Mouse (Mus musculus): ENCODE measurements at regions not wholly inside any gene's neighbourhood (a gene's known extent, or its start where the extent isn't known, plus 50 kb on each side); places are given as distances from the start of the nearest gene placed in this dataset.
"Not testable (repeated sequence)": the region's sequence is repeated elsewhere in the genome, so short reads cannot be mapped to it uniquely, and the experiment has no call there.

DNA sequence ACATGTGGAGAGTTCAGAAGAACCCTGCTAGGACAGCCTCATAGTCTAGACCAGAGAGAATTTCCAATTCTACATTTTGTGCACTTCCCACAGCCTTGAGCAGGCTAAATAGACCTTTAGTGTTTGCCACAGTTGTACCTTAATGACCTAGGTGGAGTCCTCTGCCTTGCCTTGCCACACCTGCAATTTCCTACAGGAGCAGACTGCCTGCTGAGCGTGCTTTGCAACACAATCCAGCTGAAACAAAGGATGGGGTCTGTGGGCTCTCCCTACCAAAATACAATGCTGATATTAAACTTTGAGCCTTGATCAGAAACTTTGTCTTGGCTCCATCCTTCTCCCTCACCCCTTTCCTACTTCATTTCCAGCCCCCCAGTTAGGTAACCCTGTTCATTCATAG, 326.0 kb upstream of the Snx7 start:
- no peak overlapping the region for H3K4me2 ChIP-seq (ENCODE audit: low read depth, low read length)
- no peak overlapping the region for H3K9ac ChIP-seq (replicated peaks; ENCODE audit: low read length)
- no peak overlapping the region for H3K4me3 ChIP-seq (ENCODE audit: low read depth, low read length)
- ATAC-seq (replicated peaks; ENCODE audit: insufficient number of reproducible peaks, low FRiP score, low TSS enrichment, low read depth) (no peak), DNase-seq (ENCODE audit: low spot score) (no peak)
- H3K36me3 ChIP-seq (replicated peaks; ENCODE audit: control insufficient read depth, insufficient read depth, low read depth, low read length) = no peaks in the 10 kb centered on the region
- no peaks in the 10 kb centered on the region for H3K27me3 ChIP-seq (ENCODE audit: control insufficient read depth, insufficient read depth, low read length)
- no peak overlapping the region for H3K27ac ChIP-seq (replicated peaks; ENCODE audit: low read depth, low read length)
- no peaks in the 10 kb centered on the region for H3K9me3 ChIP-seq (replicated peaks; ENCODE audit: control insufficient read depth, low read length)
- no peaks in the 10 kb centered on the region for H3K4me1 ChIP-seq (ENCODE audit: control insufficient read depth, insufficient read depth, low read length)
- WGBS = 15% methylated on average over 1 of the region's 1 CpGs

DNA sequence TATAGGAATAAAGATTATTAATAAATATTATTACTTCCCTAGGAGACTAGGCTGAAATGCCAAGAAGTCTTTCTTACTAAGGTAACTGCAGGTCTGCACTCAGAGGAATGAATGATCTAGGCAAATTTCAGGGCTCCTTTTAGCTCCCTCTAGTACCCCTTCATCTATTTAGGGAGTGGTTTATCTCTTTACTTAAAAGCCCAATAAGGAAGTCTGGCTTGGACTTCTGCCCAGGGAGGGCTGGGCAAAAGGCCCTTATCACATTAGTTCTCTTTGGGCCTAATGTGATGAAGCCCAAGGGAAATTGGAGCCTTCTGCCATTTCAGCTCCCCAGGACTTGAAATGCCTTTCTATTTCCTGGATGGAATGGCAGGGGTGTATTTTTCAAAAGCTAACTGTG, 320.6 kb upstream of the Snx7 start:
- Histone ChIP-seq H3K4me1 (ENCODE audit: control insufficient read depth, insufficient read depth, low read length) (no peaks in the 10 kb centered on the region), H3K27ac (replicated peaks; ENCODE audit: low read depth, low read length) (no peak overlapping the region), H3K4me2 (ENCODE audit: low read depth, low read length) (no peak overlapping the region)

DNA sequence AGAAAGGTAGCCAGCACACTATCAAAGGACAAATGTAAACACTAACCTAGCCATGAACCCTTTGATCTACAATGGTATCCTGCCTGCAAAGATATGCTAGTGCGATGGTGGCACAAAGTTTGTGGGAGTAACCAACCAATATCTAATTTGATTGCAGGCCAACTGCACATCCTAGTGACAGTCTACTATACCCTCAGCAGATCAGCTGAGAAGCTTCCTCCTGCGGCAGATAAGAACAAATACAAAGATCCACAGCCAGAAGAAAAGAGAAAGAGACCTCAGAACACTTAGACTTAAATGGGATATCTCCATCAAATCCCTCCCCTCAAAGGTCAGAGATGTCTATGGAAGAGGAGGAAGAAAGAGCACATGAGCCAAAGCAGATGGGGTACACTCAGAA, 308.7 kb upstream of the Snx7 start:
- no peak overlapping the region for H3K9ac ChIP-seq (replicated peaks; ENCODE audit: low read length)
- no peaks in the 10 kb centered on the region for H3K36me3 ChIP-seq (replicated peaks; ENCODE audit: control insufficient read depth, insufficient read depth, low read depth, low read length)
- H3K27me3 ChIP-seq (ENCODE audit: control insufficient read depth, insufficient read depth, low read length) = no peaks in the 10 kb centered on the region
- ATAC-seq (replicated peaks; ENCODE audit: insufficient number of reproducible peaks, low FRiP score, low TSS enrichment, low read depth) (no peak), DNase-seq (ENCODE audit: low spot score) (no peak)
- no peak overlapping the region for H3K4me3 ChIP-seq (ENCODE audit: low read depth, low read length)
- H3K4me2 ChIP-seq (ENCODE audit: low read depth, low read length) = no peak overlapping the region
- no peak overlapping the region for H3K27ac ChIP-seq (replicated peaks; ENCODE audit: low read depth, low read length)
- H3K4me1 ChIP-seq (ENCODE audit: control insufficient read depth, insufficient read depth, low read length) = no peaks in the 10 kb centered on the region
- no peaks in the 10 kb centered on the region for H3K9me3 ChIP-seq (replicated peaks; ENCODE audit: control insufficient read depth, low read length)
- WGBS = 81% methylated on average over 2 of the region's 2 CpGs

More for the DNA sequence above, 320.6 kb upstream of the Snx7 start:
- H3K9ac ChIP-seq (replicated peaks; ENCODE audit: low read length) = no peak overlapping the region
- no peak for DNase-seq (ENCODE audit: low spot score)
- no peak overlapping the region for H3K4me3 ChIP-seq (ENCODE audit: low read depth, low read length)
- no peaks in the 10 kb centered on the region for H3K27me3 ChIP-seq (ENCODE audit: control insufficient read depth, insufficient read depth, low read length)
- no peaks in the 10 kb centered on the region for H3K36me3 ChIP-seq (replicated peaks; ENCODE audit: control insufficient read depth, insufficient read depth, low read depth, low read length)
- no peaks in the 10 kb centered on the region for H3K9me3 ChIP-seq (replicated peaks; ENCODE audit: control insufficient read depth, low read length)
- no peak for ATAC-seq (replicated peaks; ENCODE audit: insufficient number of reproducible peaks, low FRiP score, low TSS enrichment, low read depth)

DNA sequence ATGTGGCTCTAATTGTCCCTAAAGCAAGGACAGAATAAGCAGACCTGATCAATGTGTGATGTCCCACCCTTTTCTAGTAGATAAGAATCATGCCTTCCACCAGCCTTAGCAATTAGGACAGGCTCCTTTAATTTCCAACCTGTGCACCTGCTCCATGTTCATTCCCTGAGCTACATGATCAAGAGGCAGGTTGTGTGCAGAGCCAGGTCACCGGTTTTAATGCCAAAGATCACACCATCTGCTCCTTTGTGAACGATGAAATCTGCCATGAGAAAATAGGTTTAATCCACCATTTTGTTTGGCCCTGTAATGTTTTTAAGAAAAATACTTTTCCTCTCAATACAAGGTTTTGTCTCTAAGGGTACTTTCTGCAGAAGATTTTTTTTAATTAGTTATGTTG, 294.2 kb upstream of the Snx7 start:
- ATAC-seq (replicated peaks; ENCODE audit: insufficient number of reproducible peaks, low FRiP score, low TSS enrichment, low read depth) (no peak), DNase-seq (ENCODE audit: low spot score) (no peak)
- Histone ChIP-seq H3K9ac (replicated peaks; ENCODE audit: low read length) (no peak overlapping the region), H3K27me3 (ENCODE audit: control insufficient read depth, insufficient read depth, low read length) (no peaks in the 10 kb centered on the region), H3K27ac (replicated peaks; ENCODE audit: low read depth, low read length) (no peak overlapping the region), H3K4me2 (ENCODE audit: low read depth, low read length) (no peak overlapping the region), H3K36me3 (replicated peaks; ENCODE audit: control insufficient read depth, insufficient read depth, low read depth, low read length) (no peaks in the 10 kb centered on the region), H3K4me3 (ENCODE audit: low read depth, low read length) (no peak overlapping the region), H3K9me3 (replicated peaks; ENCODE audit: control insufficient read depth, low read length) (no peaks in the 10 kb centered on the region), H3K4me1 (ENCODE audit: control insufficient read depth, insufficient read depth, low read length) (no peaks in the 10 kb centered on the region)
- WGBS = 89% methylated on average over 2 of the region's 2 CpGs

DNA sequence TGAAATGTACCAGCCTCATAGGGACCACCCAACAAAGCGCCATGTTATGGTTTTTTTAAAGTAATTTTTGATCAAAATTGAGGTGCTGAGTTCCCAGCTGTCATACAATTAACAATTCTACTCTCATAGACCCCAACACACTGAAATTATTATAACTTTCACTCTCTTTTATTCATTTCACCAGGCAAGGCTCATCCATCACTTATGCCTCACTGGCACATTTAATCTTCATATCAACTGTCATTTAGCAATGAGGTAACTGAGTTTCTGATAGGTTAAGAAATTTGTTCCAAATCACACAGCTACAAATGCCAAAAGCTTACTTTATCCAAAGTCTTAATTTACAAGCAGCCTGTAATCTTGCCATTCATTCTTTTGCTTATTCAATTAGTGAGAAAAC, 276.1 kb upstream of the Snx7 start:
- 93% methylated on average over 1 of the region's 1 CpGs for WGBS
- ATAC-seq (replicated peaks; ENCODE audit: insufficient number of reproducible peaks, low FRiP score, low TSS enrichment, low read depth) = no peak
- H3K4me1 ChIP-seq (ENCODE audit: control insufficient read depth, insufficient read depth, low read length) = no peaks in the 10 kb centered on the region

DNA sequence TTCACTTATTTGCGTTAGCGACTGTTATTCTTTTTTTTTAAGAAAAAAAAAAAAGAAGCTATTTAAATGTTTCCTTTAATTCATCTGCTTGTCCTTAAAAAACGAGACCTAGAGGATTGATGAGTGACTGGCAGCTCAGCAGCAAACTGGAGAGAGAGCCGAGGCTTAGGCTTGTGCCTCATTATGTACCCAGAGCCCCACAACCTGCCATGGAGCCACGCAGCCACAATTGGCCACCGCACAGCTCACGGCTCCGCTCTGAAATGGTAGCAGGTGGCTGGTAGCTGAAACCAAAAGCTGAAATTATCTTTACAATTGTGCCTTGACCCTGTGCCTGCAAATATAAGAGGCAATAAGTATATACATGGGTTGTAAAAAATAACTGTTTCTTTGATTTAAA, 273.0 kb upstream of the Snx7 start:
- 73% methylated on average over 8 of the region's 8 CpGs for WGBS
- Histone ChIP-seq H3K36me3 (replicated peaks; ENCODE audit: control insufficient read depth, insufficient read depth, low read depth, low read length) (no peaks in the 10 kb centered on the region), H3K27me3 (ENCODE audit: control insufficient read depth, insufficient read depth, low read length) (no peaks in the 10 kb centered on the region), H3K4me3 (ENCODE audit: low read depth, low read length) (no peak overlapping the region), H3K4me2 (ENCODE audit: low read depth, low read length) (no peak overlapping the region), H3K4me1 (ENCODE audit: control insufficient read depth, insufficient read depth, low read length) (no peaks in the 10 kb centered on the region), H3K9ac (replicated peaks; ENCODE audit: low read length) (no peak overlapping the region), H3K9me3 (replicated peaks; ENCODE audit: control insufficient read depth, low read length) (no peaks in the 10 kb centered on the region), H3K27ac (replicated peaks; ENCODE audit: low read depth, low read length) (no peak overlapping the region)
- no peak for ATAC-seq (replicated peaks; ENCODE audit: insufficient number of reproducible peaks, low FRiP score, low TSS enrichment, low read depth)
- DNase-seq (ENCODE audit: low spot score) = no peak

More for the DNA sequence above, 276.1 kb upstream of the Snx7 start:
- Histone ChIP-seq H3K9ac (replicated peaks; ENCODE audit: low read length) (no peak overlapping the region), H3K27me3 (ENCODE audit: control insufficient read depth, insufficient read depth, low read length) (no peaks in the 10 kb centered on the region), H3K27ac (replicated peaks; ENCODE audit: low read depth, low read length) (no peak overlapping the region), H3K36me3 (replicated peaks; ENCODE audit: control insufficient read depth, insufficient read depth, low read depth, low read length) (no peaks in the 10 kb centered on the region), H3K9me3 (replicated peaks; ENCODE audit: control insufficient read depth, low read length) (no peaks in the 10 kb centered on the region), H3K4me3 (ENCODE audit: low read depth, low read length) (no peak overlapping the region), H3K4me2 (ENCODE audit: low read depth, low read length) (no peak overlapping the region)
- DNase-seq (ENCODE audit: low spot score) = no peak

DNA sequence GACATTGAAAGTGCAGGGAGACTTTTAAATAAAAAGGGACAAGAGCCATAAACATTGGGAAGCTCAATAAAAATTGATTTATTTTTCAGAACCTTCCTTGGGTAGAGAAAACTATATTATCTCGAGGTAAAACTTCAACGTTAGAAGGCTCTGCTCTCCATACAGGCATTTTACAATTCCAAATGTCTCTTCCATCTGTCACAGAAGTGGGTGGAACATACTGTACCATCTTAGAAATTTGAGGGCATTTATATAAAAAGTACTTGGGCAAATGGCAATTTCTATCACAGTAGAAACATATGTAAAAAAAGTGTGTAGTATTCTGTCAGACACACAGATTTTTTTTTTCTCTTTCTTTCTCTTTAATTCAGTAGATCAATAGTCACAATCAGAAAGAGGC, 271.4 kb upstream of the Snx7 start:
- Histone ChIP-seq H3K9ac (replicated peaks; ENCODE audit: low read length) (no peak overlapping the region), H3K27me3 (ENCODE audit: control insufficient read depth, insufficient read depth, low read length) (no peaks in the 10 kb centered on the region), H3K4me3 (ENCODE audit: low read depth, low read length) (no peak overlapping the region), H3K27ac (replicated peaks; ENCODE audit: low read depth, low read length) (no peak overlapping the region), H3K9me3 (replicated peaks; ENCODE audit: control insufficient read depth, low read length) (no peaks in the 10 kb centered on the region), H3K36me3 (replicated peaks; ENCODE audit: control insufficient read depth, insufficient read depth, low read depth, low read length) (no peaks in the 10 kb centered on the region), H3K4me2 (ENCODE audit: low read depth, low read length) (no peak overlapping the region), H3K4me1 (ENCODE audit: control insufficient read depth, insufficient read depth, low read length) (no peaks in the 10 kb centered on the region)
- no peak for ATAC-seq (replicated peaks; ENCODE audit: insufficient number of reproducible peaks, low FRiP score, low TSS enrichment, low read depth)
- DNase-seq (ENCODE audit: low spot score) = no peak
- WGBS = 88% methylated on average over 2 of the region's 2 CpGs

DNA sequence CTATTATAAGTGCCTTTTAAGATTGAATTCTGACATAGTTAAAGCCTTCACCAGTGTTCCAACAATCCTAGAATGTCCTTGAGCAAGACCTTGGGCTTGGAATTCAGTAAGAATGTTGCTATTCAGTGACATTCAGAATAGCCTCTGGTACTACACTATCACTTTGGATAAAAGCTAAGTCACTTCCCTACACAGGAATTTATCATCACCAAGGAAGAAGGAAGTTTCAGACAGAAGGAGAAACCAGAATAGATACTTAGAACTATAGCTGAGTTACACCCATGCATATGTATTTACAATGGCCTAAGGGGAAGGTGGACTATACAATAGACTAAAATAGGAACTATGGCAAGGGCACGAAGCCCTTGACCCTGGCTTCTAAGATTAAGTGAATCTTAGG, 259.6 kb upstream of the Snx7 start:
- not testable (repeated sequence) for H3K9me3 ChIP-seq (replicated peaks; ENCODE audit: control insufficient read depth, low read length); H3K27ac ChIP-seq (replicated peaks; ENCODE audit: low read depth, low read length); H3K9ac ChIP-seq (replicated peaks; ENCODE audit: low read length); H3K4me3 ChIP-seq (ENCODE audit: low read depth, low read length); ATAC-seq (replicated peaks; ENCODE audit: insufficient number of reproducible peaks, low FRiP score, low TSS enrichment, low read depth); H3K27me3 ChIP-seq (ENCODE audit: control insufficient read depth, insufficient read depth, low read length); H3K4me2 ChIP-seq (ENCODE audit: low read depth, low read length); DNase-seq (ENCODE audit: low spot score); H3K36me3 ChIP-seq (replicated peaks; ENCODE audit: control insufficient read depth, insufficient read depth, low read depth, low read length); H3K4me1 ChIP-seq (ENCODE audit: control insufficient read depth, insufficient read depth, low read length)
- 91% methylated on average over 1 of the region's 1 CpGs for WGBS

DNA sequence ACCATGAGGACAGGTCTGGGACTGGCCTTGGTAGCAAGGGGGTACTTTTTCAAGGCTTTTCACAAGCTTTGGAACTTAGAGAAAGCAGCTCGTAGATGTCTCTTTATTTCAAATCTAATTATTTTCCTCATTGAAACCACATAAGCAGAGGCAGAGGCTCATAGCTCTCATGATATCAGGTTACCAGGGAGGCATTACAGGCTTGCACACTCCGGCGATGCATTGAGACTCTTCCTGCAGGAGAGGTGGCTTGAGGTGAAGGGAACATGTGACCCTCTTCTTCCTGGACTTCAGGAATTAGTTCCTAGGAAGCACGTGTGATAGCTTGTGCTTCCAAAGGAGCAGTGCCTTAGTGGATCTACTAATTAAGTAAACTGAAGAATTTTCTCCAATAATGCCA, 233.9 kb upstream of the Snx7 start:
- H3K27me3 ChIP-seq (ENCODE audit: control insufficient read depth, insufficient read depth, low read length) = no peaks in the 10 kb centered on the region
- no peak overlapping the region for H3K9ac ChIP-seq (replicated peaks; ENCODE audit: low read length)
- H3K36me3 ChIP-seq (replicated peaks; ENCODE audit: control insufficient read depth, insufficient read depth, low read depth, low read length) = no peaks in the 10 kb centered on the region
- no peak for ATAC-seq (replicated peaks; ENCODE audit: insufficient number of reproducible peaks, low FRiP score, low TSS enrichment, low read depth)
- WGBS = 32% methylated on average over 4 of the region's 4 CpGs
- DNase-seq (ENCODE audit: low spot score) = no peak
- H3K4me1 ChIP-seq (ENCODE audit: control insufficient read depth, insufficient read depth, low read length) = no peaks in the 10 kb centered on the region
- H3K27ac ChIP-seq (replicated peaks; ENCODE audit: low read depth, low read length) = no peak overlapping the region
- H3K4me3 ChIP-seq (ENCODE audit: low read depth, low read length) = no peak overlapping the region
- no peak overlapping the region for H3K4me2 ChIP-seq (ENCODE audit: low read depth, low read length)
- no peaks in the 10 kb centered on the region for H3K9me3 ChIP-seq (replicated peaks; ENCODE audit: control insufficient read depth, low read length)
